Mouse (Mus musculus): Measurements from ENCODE around the gene Nepn. TPM values are rescaled to one million over a fixed set of nuclear protein-coding genes. Genes with fewer than 3 reads are reported as not detected.

Nepn gene
- not detected in 2 replicates for polyA plus RNA-seq (2015; fragmentation: Nextera tagmentation; extraction: Ambion mirVana)

DNA sequence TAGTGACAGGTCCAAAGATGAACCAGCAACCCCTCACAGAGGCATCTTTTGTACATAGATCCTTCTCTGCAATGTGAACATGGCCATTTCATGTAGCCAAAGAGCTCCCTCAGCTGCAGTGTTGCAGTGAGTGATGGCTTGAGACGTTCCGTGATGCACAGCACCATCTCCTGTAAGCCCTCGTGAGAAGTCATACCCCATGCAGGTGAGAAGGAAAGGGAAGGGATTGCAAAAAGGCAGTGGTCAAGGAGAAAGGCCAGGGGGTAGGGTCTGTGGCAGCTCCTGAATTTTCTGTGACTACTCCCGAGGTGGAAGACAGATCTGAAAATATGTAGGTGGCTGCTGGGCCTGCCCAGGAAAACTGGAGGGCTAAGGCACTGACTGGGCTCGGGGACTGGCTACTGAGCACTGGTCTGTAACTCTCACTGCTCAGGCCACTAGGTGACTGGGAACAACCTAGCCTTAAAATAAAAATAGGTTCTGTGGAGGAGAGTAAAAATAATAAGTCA lies at the start of gene Nepn:
TSS of gene Nepn (plus strand) at position 51 of the 509 bp plus-strand sequence.

DNA sequence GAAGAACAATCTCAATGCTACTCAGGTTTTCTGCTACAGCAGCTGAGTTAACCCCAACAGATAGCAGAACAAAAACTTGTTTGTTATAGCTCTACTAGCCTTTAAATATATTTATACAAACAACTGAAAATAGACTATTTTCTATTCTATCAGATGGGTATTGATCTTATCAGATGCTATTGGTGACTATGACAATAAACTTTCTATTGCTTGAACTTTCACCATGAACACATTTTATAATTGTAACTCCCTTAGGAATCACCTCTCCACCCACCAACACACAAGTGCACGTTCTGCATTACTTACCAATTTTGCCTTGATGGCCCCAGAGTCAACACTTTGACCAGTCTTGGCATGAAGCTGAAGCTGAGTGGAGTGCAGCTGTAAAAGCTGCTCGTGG lies 30.3 kb upstream of the Nepn start, which contains the start of gene Gm26741:
TSS of gene Gm26741 (plus strand) at position 301 of the 400 bp plus-strand sequence.

GRCm38 (mm10) chr10:52381845-52382591 lies 6.8 kb upstream of the Nepn start, which contains the start of gene Gopc:
Gene Gopc, minus strand, starts transcription at chr10:52382124.

DNA sequence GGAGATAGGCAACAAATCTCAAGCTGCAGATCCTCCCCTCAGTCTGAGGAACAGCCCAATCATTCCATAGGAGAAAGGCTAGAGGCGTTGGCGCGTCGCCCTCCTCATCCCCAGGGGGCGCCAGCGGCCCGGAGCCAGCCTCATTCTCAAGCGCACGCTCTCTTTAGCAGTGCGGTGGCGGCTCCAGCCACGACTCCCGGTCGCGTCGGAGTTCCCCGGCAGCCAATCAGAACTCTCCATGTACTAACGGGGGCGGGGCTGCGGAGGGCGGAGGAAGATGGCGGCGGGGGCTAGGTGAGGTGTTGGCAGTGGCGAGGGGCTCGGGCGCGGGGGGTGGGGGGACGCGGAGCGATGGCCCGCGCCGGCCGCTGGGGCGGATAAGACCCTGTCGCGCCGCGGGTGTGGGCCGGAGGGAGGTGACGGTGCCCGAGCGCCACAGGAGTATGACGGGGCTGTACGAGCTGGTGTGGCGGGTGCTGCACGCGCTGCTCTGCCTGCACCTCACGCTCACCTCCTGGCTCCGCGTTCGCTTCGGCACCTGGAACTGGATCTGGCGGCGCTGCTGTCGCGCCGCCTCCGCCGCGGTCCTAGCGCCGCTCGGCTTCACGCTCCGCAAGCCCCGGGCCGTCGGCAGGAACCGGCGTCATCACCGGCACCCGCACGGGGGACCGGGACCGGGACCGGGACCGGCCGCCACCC lies 28.7 kb downstream of the Nepn start, which contains the start of gene Nus1:
TSS of gene Nus1 (plus strand) at position 249 of the 699 bp plus-strand sequence.

Other genes with a start within 250 kb of the Nepn start
- 0.12 TPM in 1 of 2 replicates, not detected in the other for gene Ros1, start 193.7 kb upstream of the Nepn start, polyA plus RNA-seq (2015; fragmentation: Nextera tagmentation; extraction: Ambion mirVana)
- gene Dcbld1, start 155.4 kb upstream of the Nepn start, polyA plus RNA-seq (2015; fragmentation: Nextera tagmentation; extraction: Ambion mirVana), result 3.9 and 9.7 TPM in 2 replicates
- gene Gm26741, start 30.2 kb upstream of the Nepn start, polyA plus RNA-seq (2015; fragmentation: Nextera tagmentation; extraction: Ambion mirVana), result not detected in 2 replicates
- 11.3 and 11.4 TPM in 2 replicates for gene Gopc, start 6.8 kb upstream of the Nepn start, polyA plus RNA-seq (2015; fragmentation: Nextera tagmentation; extraction: Ambion mirVana)
- gene Nus1, start 28.6 kb downstream of the Nepn start, polyA plus RNA-seq (2015; fragmentation: Nextera tagmentation; extraction: Ambion mirVana), result 8.6 and 10.8 TPM in 2 replicates